Mouse (Mus musculus): ENCODE data around the gene Shisa3.

DNA sequence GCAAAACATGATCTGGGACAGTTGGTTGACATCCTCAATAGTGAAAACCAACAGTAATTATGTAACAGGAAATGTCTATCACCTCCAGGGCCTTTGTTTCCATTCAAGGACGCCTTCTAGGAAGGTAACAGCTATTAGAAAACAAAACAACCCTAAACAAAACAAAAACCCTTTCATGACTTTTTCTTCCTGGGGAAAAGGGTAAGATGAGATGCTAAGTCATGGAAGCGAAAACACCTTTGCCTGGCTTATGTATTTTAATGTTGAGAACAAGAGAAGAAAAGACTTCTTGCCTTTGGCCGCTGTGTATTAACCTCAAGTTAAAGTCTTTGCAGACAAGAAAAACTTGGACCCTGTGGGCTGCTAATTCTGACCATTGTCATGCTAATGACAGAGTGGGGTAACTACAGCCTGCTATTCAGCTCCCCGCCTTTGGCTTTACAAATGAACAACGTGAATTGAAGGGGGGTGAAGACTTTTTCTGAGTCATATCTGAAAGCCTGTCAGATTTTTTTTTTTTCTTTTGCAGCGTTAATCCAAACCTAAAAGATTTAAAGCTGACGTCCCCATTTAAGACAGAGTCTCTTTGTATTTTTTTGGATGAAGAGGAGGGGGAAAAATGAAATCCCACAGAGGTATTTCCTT, 25.6 kb downstream of the Shisa3 start:
- TF ChIP-seq POLR2A (IDR thresholded peaks at IDR 0.05; ENCODE audit: control insufficient read depth, extremely low read depth, insufficient read depth, low read length, poor library complexity): no peak
- TF ChIP-seq CTCF (IDR thresholded peaks at IDR 0.05; ENCODE audit: borderline replicate concordance, control insufficient read depth, extremely low read depth, insufficient read depth, low read length, poor library complexity): no peak

Data from thymus, adult 2 months (tissue).